Mouse (Mus musculus): Measurements from ENCODE around the gene Nrxn2.

GRCm38 (mm10) chr19:6376643-6377042, 41.9 kb upstream of the Nrxn2 start:
- TF ChIP-seq ZNF384 (IDR thresholded peaks at IDR 0.05; ENCODE audit: low read depth, low read length) (no peak), MAFK (IDR thresholded peaks at IDR 0.05; ENCODE audit: insufficient read depth, low read depth, low read length) (no peak), ZC3H11A (IDR thresholded peaks at IDR 0.05; ENCODE audit: borderline replicate concordance, low read depth, low read length) (no peak)
